Mouse (Mus musculus): ENCODE measurements around the gene Aldh3b2.
"Not testable (repeated sequence)": the region's sequence is repeated elsewhere in the genome, so short reads cannot be mapped to it uniquely, and the experiment has no call there.

Gene Aldh3b2

GRCm38 (mm10) chr19:3947813-3948212 is 24.3 kb upstream of the Aldh3b2 start:
- no peak for DNase-seq (ENCODE audit: low read depth, low spot score)

DNA sequence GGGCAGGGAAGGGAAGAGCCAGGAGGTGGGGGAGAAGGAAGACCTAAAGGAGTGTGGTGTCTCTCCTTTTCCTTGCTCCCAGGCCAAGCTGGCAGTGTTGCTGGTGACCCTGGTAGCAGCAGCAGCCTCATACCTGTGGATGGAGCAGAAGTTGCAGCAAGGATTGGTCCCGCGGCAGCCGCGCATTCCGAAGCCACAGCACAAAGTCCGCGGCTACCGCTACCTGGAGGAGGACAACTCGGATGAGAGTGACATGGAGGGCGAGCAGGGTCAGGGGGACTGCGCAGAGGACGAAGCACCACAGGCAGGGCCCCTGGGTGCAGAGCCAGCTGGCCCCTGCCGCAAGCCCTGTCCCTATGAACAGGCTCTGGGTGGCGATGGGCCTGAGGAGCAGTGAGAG is 23.6 kb upstream of the Aldh3b2 start:
- DNase-seq (ENCODE audit: low read depth, low spot score): no peak

- DNase-seq (ENCODE audit: low read depth, low spot score): no peak
Measured at GRCm38 (mm10) chr19:3950331-3950730, 21.8 kb upstream of the Aldh3b2 start.

DNA sequence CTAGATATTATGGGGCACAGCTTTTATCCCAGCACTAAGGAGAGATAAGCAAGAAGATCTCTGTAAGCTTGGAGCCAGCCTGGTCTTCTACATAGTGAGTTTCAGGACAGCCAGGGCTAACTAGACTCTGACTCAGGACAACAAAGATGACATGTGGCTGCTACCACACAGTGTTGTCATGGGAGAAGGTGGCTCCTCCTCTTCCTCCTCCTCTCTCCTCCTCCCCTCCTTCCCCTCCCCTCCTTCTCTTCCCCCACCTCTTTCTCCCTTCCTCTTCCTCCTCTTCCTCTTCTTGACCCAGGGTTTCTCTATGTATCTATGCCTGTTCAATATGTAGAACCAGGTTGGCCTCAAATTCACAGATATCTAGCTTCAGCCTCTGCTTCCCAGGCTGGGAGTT is 20.7 kb upstream of the Aldh3b2 start:
- DNase-seq (ENCODE audit: low read depth, low spot score): no peak

DNA sequence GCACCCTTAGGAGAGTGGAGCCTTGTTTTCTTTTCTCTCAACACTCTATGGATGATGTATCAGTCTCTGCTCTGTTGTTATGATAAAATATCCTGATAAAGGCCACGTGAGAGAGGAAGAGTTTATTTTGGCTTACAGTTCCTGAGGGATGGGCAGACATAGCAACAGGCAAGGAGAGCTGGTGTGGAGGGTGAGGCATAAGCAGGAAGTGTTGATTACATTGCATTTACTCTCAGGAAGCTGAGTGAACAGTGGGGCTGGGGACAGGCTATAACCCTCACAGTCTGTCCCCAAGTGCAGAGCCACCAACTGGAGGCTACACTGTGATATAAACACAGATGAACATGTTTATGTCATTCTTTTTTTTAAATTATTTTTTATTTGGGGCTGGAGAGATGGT is 20.0 kb upstream of the Aldh3b2 start:
- no peak for DNase-seq (ENCODE audit: low read depth, low spot score)

- DNase-seq (ENCODE audit: low read depth, low spot score): no peak
Measured at GRCm38 (mm10) chr19:3955033-3955432, 17.1 kb upstream of the Aldh3b2 start.

DNA sequence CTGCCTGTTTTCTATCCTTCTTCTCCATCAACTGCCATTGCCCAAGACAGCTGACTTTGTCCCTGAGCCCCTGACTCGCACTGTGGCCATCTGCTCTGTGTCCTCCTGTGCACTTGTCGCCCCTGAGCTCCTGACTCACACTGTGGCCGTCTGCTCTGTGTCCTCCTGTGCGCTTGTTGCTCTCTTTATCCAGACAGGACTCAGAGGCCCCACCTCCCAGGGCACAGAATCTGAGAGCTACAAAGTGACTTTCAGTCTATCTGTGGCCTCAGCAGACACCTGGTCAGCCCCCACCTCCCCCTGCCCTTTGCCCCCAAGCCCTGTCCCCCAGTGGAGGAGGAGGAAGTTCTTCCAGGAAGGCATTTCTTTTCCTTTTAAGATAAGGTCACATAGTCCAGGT is 16.3 kb upstream of the Aldh3b2 start:
- DNase-seq (ENCODE audit: low read depth, low spot score): no peak

GRCm38 (mm10) chr19:3957296-3958036 is 14.7 kb upstream of the Aldh3b2 start:
- not testable (repeated sequence) for DNase-seq (ENCODE audit: low read depth, low spot score)

- no peak for DNase-seq (ENCODE audit: low read depth, low spot score)
Measured at GRCm38 (mm10) chr19:3958470-3958869, 13.7 kb upstream of the Aldh3b2 start, which contains the start of gene Aldh3b3. Gene Aldh3b3 (plus strand): TSS chr19:3958645.

GRCm38 (mm10) chr19:3959030-3959429 is 13.1 kb upstream of the Aldh3b2 start:
- DNase-seq (ENCODE audit: low read depth, low spot score): no peak

DNA sequence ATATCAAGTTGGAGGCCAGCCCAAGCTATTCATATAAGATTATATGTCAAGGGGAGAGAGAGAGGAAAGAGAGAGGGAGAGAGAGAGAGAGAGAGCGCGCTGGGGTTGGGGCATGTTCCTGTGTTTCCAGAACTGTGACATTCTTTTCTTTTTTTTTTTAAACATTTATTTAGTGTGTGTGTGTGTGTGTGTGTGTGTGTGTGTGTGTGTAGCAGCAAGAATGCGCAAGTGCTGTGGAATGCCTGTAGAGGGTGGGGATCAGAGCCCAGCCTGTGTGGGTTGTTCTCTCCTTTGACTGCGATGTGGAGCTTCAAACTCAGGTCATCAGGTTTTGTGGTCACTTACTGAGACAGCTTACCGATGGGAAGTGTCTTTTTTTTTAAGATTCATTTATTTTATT is 11.9 kb upstream of the Aldh3b2 start:
- DNase-seq (ENCODE audit: low read depth, low spot score): no peak

- DNase-seq (ENCODE audit: low read depth, low spot score): not testable (repeated sequence)
Measured at GRCm38 (mm10) chr19:3961805-3962204, 10.3 kb upstream of the Aldh3b2 start.

- no peak for DNase-seq (ENCODE audit: low read depth, low spot score)
Measured at GRCm38 (mm10) chr19:3962469-3962868, 9.7 kb upstream of the Aldh3b2 start.

DNA sequence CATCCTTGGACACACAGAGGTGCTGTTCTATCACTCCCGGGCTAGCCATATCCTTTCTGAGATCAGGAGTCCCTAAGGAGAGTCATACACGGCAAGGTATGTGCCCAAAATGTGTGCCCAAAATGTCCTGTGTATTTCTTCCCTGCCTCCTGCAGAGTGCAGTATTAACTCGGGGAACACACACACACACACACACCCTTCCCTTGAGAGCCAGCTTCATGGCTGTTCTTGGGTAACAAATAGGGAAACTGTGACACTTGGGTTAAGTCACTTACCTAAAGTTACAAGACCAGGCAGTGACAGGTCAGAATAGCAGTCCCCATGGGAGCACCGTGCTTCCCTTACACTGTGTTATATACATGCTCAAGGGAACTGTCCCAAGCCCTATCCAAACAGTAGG is 8.1 kb upstream of the Aldh3b2 start:
- no peak for DNase-seq (ENCODE audit: low read depth, low spot score)

DNA sequence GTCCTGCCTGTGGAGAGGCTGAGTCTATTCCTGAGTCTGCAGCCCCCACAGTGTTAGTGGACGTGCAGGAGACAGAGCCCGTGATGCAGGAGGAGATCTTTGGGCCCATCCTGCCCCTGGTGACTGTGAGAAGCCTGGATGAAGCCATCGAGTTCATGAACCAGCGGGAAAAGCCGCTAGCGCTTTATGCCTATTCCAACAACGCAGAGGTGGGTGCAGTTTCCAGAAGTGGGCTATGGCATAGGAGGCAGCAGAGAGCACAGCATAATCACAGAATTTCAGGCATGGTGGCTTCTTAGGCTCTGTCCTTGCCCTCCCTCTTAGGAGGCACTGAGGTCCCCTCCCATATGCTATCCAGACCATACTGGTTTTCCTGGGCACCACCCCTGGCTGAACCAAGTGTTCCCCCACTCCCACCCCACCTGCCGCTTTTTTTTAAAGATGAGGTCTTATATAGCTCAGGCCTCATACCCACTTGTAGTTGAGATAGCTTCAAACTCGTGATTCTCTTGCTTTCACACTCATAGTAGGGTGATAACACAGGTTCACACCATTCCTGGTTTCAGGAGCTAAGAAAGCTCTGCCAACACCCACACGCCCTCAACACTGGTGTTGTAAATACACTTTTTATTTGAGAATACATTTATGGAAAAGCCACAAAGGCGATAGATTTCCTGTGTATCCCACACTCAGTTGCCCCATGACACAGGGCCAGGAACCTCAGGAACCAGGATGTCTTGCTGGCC is 5.6 kb upstream of the Aldh3b2 start:
- DNase-seq (ENCODE audit: low read depth, low spot score): no peak

DNA sequence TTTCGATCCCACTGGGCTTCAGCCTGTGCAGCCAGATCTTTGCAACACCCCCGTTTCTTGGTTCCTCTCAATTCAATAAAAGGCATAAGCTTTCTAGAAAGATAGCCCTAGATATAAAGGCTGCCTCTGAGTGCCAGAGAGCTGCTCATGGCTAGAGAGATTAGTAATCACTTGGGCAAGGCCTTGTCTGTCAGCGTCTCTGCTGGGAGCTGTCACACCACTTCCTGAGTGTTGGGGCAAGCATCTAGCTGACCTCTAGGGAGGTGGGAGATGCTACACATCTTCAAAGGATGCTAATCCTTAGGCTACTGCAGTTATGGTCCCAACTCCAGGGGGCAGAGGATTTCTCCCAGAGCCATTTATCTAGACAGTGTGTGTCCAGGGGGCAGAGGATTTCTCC is 4.9 kb upstream of the Aldh3b2 start:
- DNase-seq (ENCODE audit: low read depth, low spot score): no peak

DNA sequence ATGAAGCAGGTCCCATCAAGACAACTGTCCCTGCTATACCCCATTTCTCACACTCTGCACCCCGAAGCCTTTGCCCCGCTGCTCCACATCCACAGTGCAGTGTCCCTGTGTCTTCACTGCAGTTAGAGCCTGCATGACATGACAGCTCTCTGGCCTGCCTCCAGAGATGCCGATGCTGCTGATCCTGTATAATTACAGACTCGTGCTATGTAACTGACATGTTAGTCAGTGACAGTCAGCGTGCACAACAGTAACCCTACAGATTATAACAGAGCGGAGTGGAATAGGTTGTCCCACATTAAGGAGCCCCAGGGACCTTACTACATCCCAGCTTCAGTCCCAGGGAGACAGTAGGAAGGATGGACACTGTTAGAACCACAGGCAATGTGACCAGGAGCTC is 2.5 kb downstream of the Aldh3b2 start:
- not testable (repeated sequence) for DNase-seq (ENCODE audit: low read depth, low spot score)

DNA sequence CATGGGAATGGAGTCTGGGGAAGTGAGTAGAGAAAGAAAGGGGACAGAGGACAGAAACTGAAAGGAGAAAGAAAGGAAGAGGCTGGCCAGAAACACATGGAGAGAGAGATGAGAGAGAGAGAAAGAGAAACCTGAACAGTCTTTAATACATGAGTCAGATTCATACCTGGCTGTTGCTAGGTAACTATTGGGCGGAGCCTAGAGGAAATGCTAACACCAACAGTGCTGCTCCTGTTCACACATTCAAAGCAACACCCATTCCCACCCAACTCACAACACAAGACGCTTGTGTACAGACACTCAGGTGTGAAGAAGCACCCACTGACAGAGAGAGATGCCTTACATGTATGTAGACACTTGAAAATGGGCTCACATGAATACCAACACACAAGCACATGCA is 3.7 kb downstream of the Aldh3b2 start:
- DNase-seq (ENCODE audit: low read depth, low spot score): no peak

DNA sequence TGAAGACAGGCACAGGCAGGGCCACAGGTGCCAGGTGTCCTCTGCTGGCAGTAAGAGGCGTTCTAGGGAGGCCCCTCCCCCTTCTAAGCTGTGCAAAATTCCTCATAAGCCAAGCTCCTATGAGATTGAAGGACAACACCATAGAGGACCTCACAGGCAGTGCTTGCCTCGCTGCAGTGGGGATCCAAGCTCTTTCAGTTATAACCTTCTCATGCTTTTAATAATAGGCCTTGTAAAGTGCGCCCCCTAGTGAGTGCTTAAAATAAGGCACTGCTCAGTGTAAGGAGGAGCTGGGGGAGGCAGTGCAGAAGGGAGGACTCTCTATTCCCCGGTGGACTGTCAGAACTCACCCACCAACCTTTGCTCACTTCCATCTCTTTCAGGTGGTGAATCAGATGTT is 8.2 kb downstream of the Aldh3b2 start:
- DNase-seq (ENCODE audit: low read depth, low spot score): peak; percentile 83

- no peak for DNase-seq (ENCODE audit: low read depth, low spot score)
Measured at GRCm38 (mm10) chr19:3980917-3981316, 8.8 kb downstream of the Aldh3b2 start.

GRCm38 (mm10) chr19:3983527-3984200 is 11.5 kb downstream of the Aldh3b2 start:
- DNase-seq (ENCODE audit: low read depth, low spot score): no peak

- no peak for DNase-seq (ENCODE audit: low read depth, low spot score)
Measured at GRCm38 (mm10) chr19:3985261-3985681, 13.1 kb downstream of the Aldh3b2 start.

DNA sequence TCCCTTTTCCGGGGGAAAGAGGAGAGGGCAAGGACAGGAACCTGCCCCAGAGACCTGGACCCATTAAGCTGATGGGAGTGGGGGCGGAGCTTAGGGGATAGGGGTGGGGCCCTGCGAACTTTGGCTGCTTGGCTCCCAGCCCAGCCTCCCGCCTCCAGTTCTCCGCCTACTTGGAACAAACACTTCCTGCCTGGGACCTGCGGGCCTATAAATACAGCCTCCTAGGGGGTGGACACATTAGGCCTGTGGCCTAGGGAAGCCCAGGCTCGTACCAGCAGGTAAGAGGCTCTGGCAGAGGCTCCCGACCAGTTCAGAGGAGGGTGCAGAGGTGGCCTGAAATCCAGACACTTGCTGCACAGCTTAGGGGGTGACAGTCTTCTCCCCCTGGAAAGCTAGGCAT is 14.2 kb downstream of the Aldh3b2 start, which contains the start of gene Acy3:
Gene Acy3 (plus strand): TSS at position 237 of the 400 bp plus-strand sequence.
- no peak for DNase-seq (ENCODE audit: low read depth, low spot score)

Measured in retina, postnatal 7 days (tissue).